Comparison of ENCODE assay signal across 21 mouse cellular contexts in genomic region chr16:59515169-59515568, GRCm38 (mm10). TPM values are rescaled to one million over a fixed set of nuclear protein-coding genes. Genes with fewer than 3 reads are reported as not detected.
DNase-seq lines count a peak whose midpoint lies in the region; ATAC-seq and TF ChIP-seq lines count a peak whose summit lies in the region.
"Had no signal": no experiment of that assay in that cellular context is flagged by ENCODE, and none has a peak within 500 bp of the region (broad histone marks: within the 10 kb centered on the region; RNA-seq: fewer than 3 reads in every experiment).

No protein-coding gene starts in this region.

- H3K36me3 ChIP-seq in forebrain, postnatal 0 days (ENCODE audit: insufficient read depth): no peaks in the 10 kb centered on the region
- no peaks in the 10 kb centered on the region for H3K36me3 ChIP-seq in forebrain, embryonic 12.5 days (replicated peaks)
- H3K36me3 ChIP-seq in heart, adult 2 months (ENCODE audit: control insufficient read depth, insufficient read depth, low read length): peaks cover 23% of the 10 kb centered on the region
- peaks cover 21% of the 10 kb centered on the region; the same call in 1 of the 2 replicates for H3K36me3 ChIP-seq in kidney, embryonic 15.5 days
- H3K36me3 ChIP-seq: forebrain, embryonic 10.5 days; forebrain, embryonic 15.5 days; hindbrain, embryonic 15.5 days had no signal

- 0 out of 2 replicates have a peak, but pooled peaks cover 2% of the 10 kb centered on the region for H3K79me2 ChIP-seq in heart, adult 2 months (replicated peaks; ENCODE audit: control insufficient read depth, insufficient read depth, low read length)

- no peak for TF ChIP-seq CTCF in forebrain, postnatal 0 days (IDR thresholded peaks at IDR 0.05; ENCODE audit: low read depth)
- TF ChIP-seq CTCF in heart, adult 2 months (IDR thresholded peaks at IDR 0.05): no peak

- no peaks in the 10 kb centered on the region for H3K4me1 ChIP-seq in forebrain, postnatal 0 days (ENCODE audit: insufficient read depth)
- H3K4me1 ChIP-seq in forebrain, embryonic 12.5 days: no peaks in the 10 kb centered on the region
- peaks cover 4% of the 10 kb centered on the region; the same call in 1 of the 2 replicates for H3K4me1 ChIP-seq in heart, adult 2 months (ENCODE audit: control insufficient read depth, insufficient read depth, low read length)
- H3K4me1 ChIP-seq in kidney, embryonic 15.5 days: no peaks in the 10 kb centered on the region
- H3K4me1 ChIP-seq: embryonic facial prominence, embryonic 15.5 days; forebrain, embryonic 10.5 days; forebrain, embryonic 15.5 days; hindbrain, embryonic 15.5 days had no signal

- peak; percentile 90 for ATAC-seq in forebrain, postnatal 0 days
- no peak for ATAC-seq in forebrain, embryonic 12.5 days (ENCODE audit: low FRiP score)
- no peak for ATAC-seq in kidney, embryonic 15.5 days (replicated peaks; ENCODE audit: low FRiP score)
- ATAC-seq: forebrain, embryonic 15.5 days; intestine, embryonic 16.5 days had no signal

- intact Hi-C loops in heart, adult 2 months (cut with DNase I): no loop called here
- intact Hi-C loops in heart, postnatal 36 days (cut with DNase I): no loop called here

- TF ChIP-seq EP300 in heart, adult 2 months (IDR thresholded peaks at IDR 0.05; ENCODE audit: insufficient read depth, low read depth, low read length): no peak

- no peak overlapping the region for H3K27ac ChIP-seq in forebrain, postnatal 0 days (ENCODE audit: low read depth, low read length)
- no peak overlapping the region for H3K27ac ChIP-seq in forebrain, embryonic 12.5 days
- peak overlapping the region; percentile 29 for H3K27ac ChIP-seq in heart, adult 2 months
- H3K27ac ChIP-seq in kidney, embryonic 15.5 days: no peak overlapping the region
- H3K27ac ChIP-seq: embryonic facial prominence, embryonic 15.5 days; forebrain, embryonic 10.5 days; forebrain, embryonic 15.5 days; hindbrain, embryonic 15.5 days had no signal

- WGBS in forebrain, postnatal 0 days: 81% methylated on average over 5 of the region's 5 CpGs
- 95% methylated on average over 5 of the region's 5 CpGs for WGBS in forebrain, embryonic 12.5 days
- WGBS in heart, adult 2 months: 70% methylated on average over 5 of the region's 5 CpGs
- 95% methylated on average over 5 of the region's 5 CpGs for WGBS in kidney, embryonic 15.5 days

- no peak overlapping the region for H3K4me2 ChIP-seq in forebrain, postnatal 0 days (ENCODE audit: low read depth)
- H3K4me2 ChIP-seq in forebrain, embryonic 12.5 days: no peak overlapping the region
- H3K4me2 ChIP-seq in kidney, embryonic 15.5 days: no peak overlapping the region
- H3K4me2 ChIP-seq: embryonic facial prominence, embryonic 15.5 days; forebrain, embryonic 15.5 days; heart, embryonic 12.5 days; hindbrain, embryonic 15.5 days had no signal

- TF ChIP-seq POLR2A in heart, adult 2 months (IDR thresholded peaks at IDR 0.05; ENCODE audit: insufficient read depth, low read depth, low read length): no peak

- no peak overlapping the region for H3K9ac ChIP-seq in forebrain, postnatal 0 days
- no peak overlapping the region for H3K9ac ChIP-seq in forebrain, embryonic 12.5 days
- no peak overlapping the region for H3K9ac ChIP-seq in heart, adult 2 months (ENCODE audit: low read depth, low read length)
- no peak overlapping the region for H3K9ac ChIP-seq in kidney, embryonic 15.5 days
- H3K9ac ChIP-seq: embryonic facial prominence, embryonic 15.5 days; forebrain, embryonic 15.5 days; heart, embryonic 12.5 days; hindbrain, embryonic 15.5 days had no signal

- H3K4me3 ChIP-seq in forebrain, postnatal 0 days (ENCODE audit: low read depth, low read length): no peak overlapping the region
- H3K4me3 ChIP-seq in forebrain, embryonic 12.5 days (replicated peaks): no peak overlapping the region
- H3K4me3 ChIP-seq in heart, adult 2 months: no peak overlapping the region
- no peak overlapping the region for H3K4me3 ChIP-seq in kidney, embryonic 15.5 days (replicated peaks)
- H3K4me3 ChIP-seq: embryonic facial prominence, embryonic 15.5 days; erythroblast, embryonic 14.5 days; forebrain, embryonic 10.5 days; forebrain, embryonic 15.5 days; heart, embryonic 12.5 days; hindbrain, embryonic 15.5 days had no signal

- H3K27me3 ChIP-seq in forebrain, postnatal 0 days (ENCODE audit: insufficient read depth, low read length): no peaks in the 10 kb centered on the region
- H3K27me3 ChIP-seq in forebrain, embryonic 12.5 days: no peaks in the 10 kb centered on the region
- H3K27me3 ChIP-seq in heart, adult 2 months (ENCODE audit: control insufficient read depth, insufficient read depth, low read length): no peaks in the 10 kb centered on the region
- no peaks in the 10 kb centered on the region for H3K27me3 ChIP-seq in kidney, embryonic 15.5 days
- H3K27me3 ChIP-seq: embryonic facial prominence, embryonic 15.5 days; forebrain, embryonic 15.5 days; heart, embryonic 12.5 days; hindbrain, embryonic 15.5 days had no signal

- peak; percentile 57 for DNase-seq in forebrain, postnatal 0 days
- no peak for DNase-seq in heart, adult 2 months
- no peak for DNase-seq in heart, postnatal 36 days
- DNase-seq in right cerebral cortex, postnatal 10 days (ENCODE audit: low spot score in 2 of 2): peak; percentile 35 to 47
- no peak for DNase-seq in right cerebral cortex, adult 2 months (ENCODE audit: low spot score in 2 of 2)
- peak; percentile 65 for DNase-seq in skeletal muscle tissue, adult 2 months (ENCODE audit: low read depth, low spot score)
- DNase-seq: adrenal gland, postnatal 25 days; cerebellum, adult 11 months; cerebellum, adult 8-10 months; cerebellum, postnatal 14 days; embryo, embryonic 11 days; kidney, adult 2 months had no signal

- H3K9me3 ChIP-seq in forebrain, postnatal 0 days (ENCODE audit: low read length): no peaks in the 10 kb centered on the region
- H3K9me3 ChIP-seq in forebrain, embryonic 12.5 days: no peaks in the 10 kb centered on the region
- no peaks in the 10 kb centered on the region for H3K9me3 ChIP-seq in kidney, embryonic 15.5 days (replicated peaks)
- H3K9me3 ChIP-seq: embryonic facial prominence, embryonic 15.5 days; forebrain, embryonic 10.5 days; forebrain, embryonic 15.5 days; heart, embryonic 12.5 days; hindbrain, embryonic 15.5 days had no signal

RNA-seq across cellular contexts. Expression of gene Riox2, which starts 43.6 kb away (rescaled TPM):
- total RNA-seq in forebrain, postnatal 0 days (2014; rRNA removed): 9.8 and 11.2 TPM in 2 replicates
- 10.6 and 12.2 TPM in 2 replicates for polyA plus RNA-seq in forebrain, postnatal 0 days (2015; fragmentation: Nextera tagmentation; extraction: Ambion mirVana)
- 23.7 and 24.3 TPM in 2 replicates for polyA plus RNA-seq in forebrain, embryonic 12.5 days (2016; fragmentation: Nextera tagmentation; extraction: Ambion mirVana)
- total RNA-seq in heart, adult 2 months (2021): 10 to 100 TPM; 15.9 to 16.6 TPM
- 6.5 and 11.1 TPM in 2 replicates for polyA plus RNA-seq in heart, adult 2 months (2012; rRNA removed)
- total RNA-seq in heart, postnatal 36 days (2021): 10 to 100 TPM; 15.4 to 16.7 TPM
- polyA plus RNA-seq in kidney, embryonic 15.5 days (2015; fragmentation: Nextera tagmentation; extraction: Ambion mirVana): 36.9 and 39.4 TPM in 2 replicates

Comparison
In these comparisons a context has a peak if more than half of its experiments do, and no peak if none do; other contexts are left out.
1. DNase-seq: peak in forebrain, postnatal 0 days (single experiment), right cerebral cortex, postnatal 10 days (2 of 2) and skeletal muscle tissue, adult 2 months (single experiment); none in heart, adult 2 months (0 of 2), heart, postnatal 36 days (0 of 2) and right cerebral cortex, adult 2 months (0 of 2).